Mouse (Mus musculus): ENCODE data around the gene Gm20661. TPM values are rescaled to one million over a fixed set of nuclear protein-coding genes. Genes with fewer than 3 reads are reported as not detected.

The Gm20661 gene
- polyA plus RNA-seq, 1 experiment from 2014 or later, result 0.16 TPM

GRCm38 (mm10) chr9:107978815-107979214 is 4.0 kb upstream of the Gm20661 start:
- H3K4me3 ChIP-seq (ENCODE audit: inconsistent target), result no peak overlapping the region
- WGBS (ENCODE audit: missing documents), result 94% methylated on average over 10 of the region's 12 CpGs
- H3K27ac ChIP-seq, result no peak overlapping the region
- peaks cover 48% of the 10 kb centered on the region for H3K79me2 ChIP-seq (ENCODE audit: inconsistent target)
- H3K36me3 ChIP-seq (ENCODE audit: inconsistent target), result peaks cover 52% of the 10 kb centered on the region

DNA sequence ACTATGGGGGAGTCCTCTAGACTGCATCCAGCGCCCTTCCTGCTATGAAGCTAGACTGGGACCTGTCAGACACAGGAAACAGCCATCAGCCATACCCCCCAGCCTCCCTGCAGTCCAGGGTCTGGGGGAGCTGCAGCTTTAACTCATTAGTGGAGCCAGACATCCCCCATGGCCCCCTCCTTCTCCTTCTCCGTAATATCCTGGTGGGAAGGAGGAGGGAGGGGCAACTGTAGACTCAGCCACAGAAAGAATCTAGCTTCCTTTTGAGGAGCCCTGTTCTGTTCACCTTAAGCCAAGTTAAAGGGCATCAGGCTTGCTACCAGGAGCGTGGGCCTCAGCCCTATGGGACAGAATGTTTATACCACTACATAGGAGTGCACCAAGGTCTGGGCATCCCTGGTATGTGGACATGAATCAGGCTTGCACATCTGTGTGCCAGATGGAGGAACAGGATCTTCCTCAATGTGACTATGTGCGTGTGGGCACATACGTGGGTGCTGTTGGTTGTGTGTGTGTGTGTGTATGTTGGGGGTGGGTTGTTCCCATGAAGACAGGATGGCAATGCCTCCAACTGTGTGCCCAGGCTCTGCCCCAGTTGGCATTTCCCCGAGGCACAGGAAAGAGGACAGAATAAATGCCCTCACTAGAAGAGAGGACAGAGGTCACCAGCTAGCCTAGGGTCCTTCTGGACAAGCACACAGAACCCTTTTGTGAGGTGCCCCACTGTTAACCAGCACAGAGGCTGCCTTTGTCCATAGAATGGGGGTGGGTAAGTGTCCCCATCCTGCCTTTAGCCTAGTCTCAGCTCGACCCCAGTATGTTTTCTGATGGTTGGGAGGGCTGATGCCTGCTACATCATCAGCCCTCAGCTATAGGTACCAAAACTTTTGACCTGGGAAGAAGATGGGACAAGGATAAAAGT is 913 bp upstream of the Gm20661 start:
- WGBS (ENCODE audit: missing documents), result 39% methylated on average over 6 of the region's 7 CpGs
- Histone ChIP-seq H3K27ac (peak overlapping the region; percentile 89), H3K4me3 (ENCODE audit: inconsistent target) (no peak overlapping the region), H3K79me2 (ENCODE audit: inconsistent target) (peaks cover 32% of the 10 kb centered on the region), H3K36me3 (ENCODE audit: inconsistent target) (peaks cover 48% of the 10 kb centered on the region)

DNA sequence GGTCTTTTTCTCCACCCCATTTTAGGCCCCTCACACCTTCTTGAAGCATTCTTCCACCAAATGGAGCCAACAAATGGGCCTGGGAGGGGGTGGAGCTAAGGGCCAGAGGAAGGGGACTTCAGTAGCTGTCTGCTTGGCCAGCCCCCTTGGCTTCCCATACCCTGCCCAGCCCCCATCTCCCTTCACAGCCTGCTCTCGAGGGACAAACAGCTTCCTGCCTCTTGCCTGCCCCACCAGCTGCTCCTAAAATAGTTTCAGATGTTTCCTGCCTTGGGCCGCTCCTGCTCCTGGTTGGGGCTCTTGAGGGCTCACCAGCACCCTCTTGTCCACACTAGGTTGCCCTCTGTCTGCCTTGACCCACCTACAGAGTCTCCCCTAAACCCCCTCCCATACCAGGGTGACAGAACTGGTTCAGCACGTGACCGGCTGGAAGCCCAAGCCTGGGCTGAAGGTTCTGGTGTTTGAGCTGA is 598 bp downstream of the Gm20661 start:
- WGBS (ENCODE audit: missing documents), result 13% methylated on average over 4 of the region's 4 CpGs
- peak overlapping the region; percentile 6; the same call in 1 of the 2 replicates for H3K4me3 ChIP-seq (ENCODE audit: inconsistent target)
- peaks cover 17% of the 10 kb centered on the region; the same call in 1 of the 2 replicates for H3K79me2 ChIP-seq (ENCODE audit: inconsistent target)
- peaks cover 33% of the 10 kb centered on the region for H3K36me3 ChIP-seq (ENCODE audit: inconsistent target)
- H3K27ac ChIP-seq, result peak overlapping the region; percentile 89

DNA sequence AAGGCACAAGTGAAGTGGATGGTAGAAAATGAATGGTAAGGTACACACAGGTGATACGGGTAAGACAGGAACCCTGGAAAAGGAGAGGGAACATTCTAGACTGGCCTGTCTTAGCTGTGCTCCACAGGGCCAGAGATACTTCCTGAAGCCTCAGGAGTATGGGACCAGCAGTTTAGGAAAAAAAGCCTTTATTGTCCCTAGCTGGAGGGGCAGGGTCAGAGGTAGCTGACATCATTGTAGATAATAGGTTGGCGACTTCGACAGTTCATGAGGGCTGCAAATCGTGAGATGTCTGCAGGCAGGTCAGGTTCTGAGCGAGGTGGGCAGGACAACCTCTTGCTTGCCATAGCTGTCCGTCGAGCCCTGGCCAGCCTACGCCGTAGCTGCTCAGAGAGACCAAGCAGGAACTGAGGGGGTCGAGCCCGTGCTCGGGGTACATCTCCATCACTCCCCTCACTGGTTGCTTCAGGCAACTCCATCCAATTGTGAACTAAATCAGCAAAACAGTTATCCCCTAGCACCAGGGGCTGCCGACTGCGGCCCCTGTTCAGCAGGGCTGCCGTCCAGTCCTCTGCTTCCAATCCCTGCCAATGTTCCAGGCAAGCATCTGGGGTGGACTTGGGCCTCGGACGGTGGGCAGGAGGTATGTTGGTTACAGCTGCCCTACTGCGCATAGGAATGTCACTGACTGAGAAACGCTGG is 1.3 kb downstream of the Gm20661 start:
- WGBS (ENCODE audit: missing documents), result 21% methylated on average over 19 of the region's 19 CpGs
- peaks cover 9% of the 10 kb centered on the region; the same call in 1 of the 2 replicates for H3K79me2 ChIP-seq (ENCODE audit: inconsistent target)
- H3K27ac ChIP-seq, result peak overlapping the region; percentile 89
- H3K4me3 ChIP-seq (ENCODE audit: inconsistent target), result peak overlapping the region; percentile 66; the same call in 1 of the 2 replicates
- peaks cover 26% of the 10 kb centered on the region for H3K36me3 ChIP-seq (ENCODE audit: inconsistent target)

GRCm38 (mm10) chr9:107984754-107985055 is 1.8 kb downstream of the Gm20661 start:
- 18% methylated on average over 9 of the region's 9 CpGs for WGBS (ENCODE audit: missing documents)
- Histone ChIP-seq H3K27ac (peak overlapping the region; percentile 89), H3K36me3 (ENCODE audit: inconsistent target) (peaks cover 21% of the 10 kb centered on the region), H3K79me2 (ENCODE audit: inconsistent target) (peaks cover 4% of the 10 kb centered on the region; the same call in 1 of the 2 replicates), H3K4me3 (ENCODE audit: inconsistent target) (peak overlapping the region; percentile 66)

DNA sequence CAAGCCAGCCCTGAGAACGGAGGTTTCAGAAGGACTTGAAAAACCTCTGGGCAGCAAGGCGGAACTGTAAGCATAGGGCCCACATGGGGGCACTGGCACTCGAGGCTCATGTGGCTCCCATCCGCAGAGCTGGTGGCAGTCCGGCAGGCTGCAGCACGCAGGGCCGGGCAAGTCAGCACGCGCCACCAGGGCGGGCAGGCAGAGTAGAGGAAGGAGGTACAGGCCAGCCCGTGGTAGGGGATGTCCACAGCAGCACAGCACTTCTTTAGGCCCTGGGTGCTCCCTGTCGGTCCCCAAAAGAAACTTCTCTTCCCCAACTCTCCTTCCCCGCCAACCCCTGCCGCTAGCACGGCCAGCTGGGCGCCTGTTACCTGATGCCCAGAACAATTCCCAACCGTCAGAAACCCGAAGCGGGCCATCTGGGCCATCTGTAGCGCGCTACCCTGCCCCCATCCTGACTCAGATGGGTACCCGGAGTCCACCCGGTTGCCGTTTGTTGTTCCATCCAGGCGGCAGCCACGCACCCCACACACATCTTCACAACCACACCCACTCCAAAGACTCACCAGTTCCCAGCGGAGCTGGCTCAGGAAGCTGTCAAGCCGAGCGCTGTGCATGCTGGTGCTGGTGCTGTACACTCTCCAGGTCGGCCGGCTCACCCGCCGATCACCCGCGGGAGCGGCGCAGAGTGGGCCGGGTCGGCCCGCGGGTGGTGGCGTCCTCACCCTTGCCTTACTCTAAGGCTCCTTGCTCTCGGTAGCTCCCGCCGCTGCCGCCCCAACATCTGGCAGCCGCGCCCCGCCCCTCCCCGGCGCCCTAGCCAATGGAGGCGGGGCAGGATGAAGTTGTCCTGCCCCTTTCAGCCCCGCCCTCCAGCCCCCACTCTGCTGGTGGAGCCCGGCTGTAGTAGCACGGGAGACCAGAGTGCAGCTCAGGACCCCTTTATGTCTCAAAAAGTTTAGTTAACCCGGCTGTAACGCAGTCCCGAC is 2.6 kb downstream of the Gm20661 start, which contains the start of gene Inka1:
Gene Inka1, minus strand, starts transcription at position 749 of the 989 bp plus-strand sequence.
- under 1% methylated on average over 57 of the region's 58 CpGs for WGBS (ENCODE audit: missing documents)
- Histone ChIP-seq H3K79me2 (ENCODE audit: inconsistent target) (no peaks in the 10 kb centered on the region; the same call in 1 of the 2 replicates), H3K27ac (peak within 1 kb of the TSS; percentile 89), H3K4me3 (ENCODE audit: inconsistent target) (peak within 1 kb of the TSS; percentile 66), H3K36me3 (ENCODE audit: inconsistent target) (peaks cover 14% of the 10 kb centered on the region; the same call in 1 of the 2 replicates)

- peak overlapping the region; percentile 66 for H3K4me3 ChIP-seq (ENCODE audit: inconsistent target)
- H3K36me3 ChIP-seq (ENCODE audit: inconsistent target), result peaks cover 4% of the 10 kb centered on the region; the same call in 1 of the 2 replicates
- H3K27ac ChIP-seq, result peak overlapping the region; percentile 25
- WGBS (ENCODE audit: missing documents), result 3% methylated on average over 18 of the region's 18 CpGs
- H3K79me2 ChIP-seq (ENCODE audit: inconsistent target), result no peaks in the 10 kb centered on the region; the same call in 1 of the 2 replicates
Observed at GRCm38 (mm10) chr9:107986376-107986775, 3.5 kb downstream of the Gm20661 start.

GRCm38 (mm10) chr9:107987950-107988349 is 5.1 kb downstream of the Gm20661 start:
- H3K36me3 ChIP-seq (ENCODE audit: inconsistent target), result no peaks in the 10 kb centered on the region
- no peak overlapping the region for H3K27ac ChIP-seq
- 73% methylated on average over 3 of the region's 3 CpGs for WGBS (ENCODE audit: missing documents)
- H3K4me3 ChIP-seq (ENCODE audit: inconsistent target), result no peak overlapping the region
- no peaks in the 10 kb centered on the region; the same call in 1 of the 2 replicates for H3K79me2 ChIP-seq (ENCODE audit: inconsistent target)

- WGBS (ENCODE audit: missing documents), result 85% methylated on average over 2 of the region's 2 CpGs
- no peaks in the 10 kb centered on the region for H3K79me2 ChIP-seq (ENCODE audit: inconsistent target)
- H3K36me3 ChIP-seq (ENCODE audit: inconsistent target), result no peaks in the 10 kb centered on the region
- no peak within 1 kb of the TSS for H3K27ac ChIP-seq
- H3K4me3 ChIP-seq (ENCODE audit: inconsistent target), result no peak within 1 kb of the TSS
Observed at GRCm38 (mm10) chr9:107992197-107992596, 9.3 kb downstream of the Gm20661 start, which contains the start of gene Cdhr4. Cdhr4 (plus strand) TSS chr9:107992497.

GRCm38 (mm10) chr9:107993013-107993412 is 10.2 kb downstream of the Gm20661 start:
- no peak overlapping the region for H3K27ac ChIP-seq
- WGBS (ENCODE audit: missing documents), result 86% methylated on average over 11 of the region's 11 CpGs
- H3K4me3 ChIP-seq (ENCODE audit: inconsistent target), result no peak overlapping the region
- H3K36me3 ChIP-seq (ENCODE audit: inconsistent target), result no peaks in the 10 kb centered on the region
- H3K79me2 ChIP-seq (ENCODE audit: inconsistent target), result no peaks in the 10 kb centered on the region

GRCm38 (mm10) chr9:107994464-107994863 is 11.6 kb downstream of the Gm20661 start:
- no peaks in the 10 kb centered on the region for H3K79me2 ChIP-seq (ENCODE audit: inconsistent target)
- no peaks in the 10 kb centered on the region for H3K36me3 ChIP-seq (ENCODE audit: inconsistent target)
- 7% methylated on average over 2 of the region's 2 CpGs for WGBS (ENCODE audit: missing documents)
- H3K4me3 ChIP-seq (ENCODE audit: inconsistent target), result no peak overlapping the region
- H3K27ac ChIP-seq, result peak overlapping the region; percentile 66

- no peak overlapping the region for H3K4me3 ChIP-seq (ENCODE audit: inconsistent target)
- H3K79me2 ChIP-seq (ENCODE audit: inconsistent target), result no peaks in the 10 kb centered on the region
- no peaks in the 10 kb centered on the region for H3K36me3 ChIP-seq (ENCODE audit: inconsistent target)
- peak overlapping the region; percentile 66 for H3K27ac ChIP-seq
- WGBS (ENCODE audit: missing documents), result 97% methylated on average over 21 of the region's 21 CpGs
Observed at GRCm38 (mm10) chr9:107995513-107995912, 12.7 kb downstream of the Gm20661 start.

GRCm38 (mm10) chr9:107996049-107996448 is 13.2 kb downstream of the Gm20661 start, which contains the start of gene Gm20662:
Gm20662 (plus strand) TSS chr9:107996349.
- Histone ChIP-seq H3K79me2 (ENCODE audit: inconsistent target) (no peaks in the 10 kb centered on the region), H3K27ac (peak within 1 kb of the TSS; percentile 66), H3K36me3 (ENCODE audit: inconsistent target) (no peaks in the 10 kb centered on the region), H3K4me3 (ENCODE audit: inconsistent target) (no peak within 1 kb of the TSS)
- WGBS (ENCODE audit: missing documents), result 92% methylated on average over 5 of the region's 5 CpGs
